Mouse (Mus musculus) testis, adult 2 months (tissue): ENCODE measurements at regions not wholly inside any gene's neighbourhood (a gene's known extent, or its start where the extent isn't known, plus 50 kb on each side); places are given as distances from the start of the nearest gene placed in this dataset.

Experiments used
- H3K27ac ChIP-seq: fragments of 200-500 bp; 2 replicates; pipeline ENCODE4 v1.5.1; 2012; ENCODE audit warnings: low read depth, low read length; ENCODE audit not compliant: control insufficient read depth, insufficient read depth
- H3K27me3 ChIP-seq: fragments of 200-500 bp; 2 replicates; pipeline ENCODE4 v1.6.1; 2012; ENCODE audit warnings: mild to moderate bottlenecking, low read length, moderate library complexity; ENCODE audit not compliant: control insufficient read depth, insufficient read depth
- H3K36me3 ChIP-seq: fragments of 200-500 bp; 2 replicates; pipeline ENCODE4 v1.6.1; 2012; ENCODE audit warnings: mild to moderate bottlenecking, low read length; ENCODE audit not compliant: control insufficient read depth, insufficient read depth
- H3K4me1 ChIP-seq: fragments of 200-500 bp; 2 replicates; pipeline ENCODE4 v1.6.1; 2012; ENCODE audit warnings: low read length; ENCODE audit not compliant: control insufficient read depth, insufficient read depth
- H3K4me3 ChIP-seq: fragments of 200-500 bp; 2 replicates; pipeline ENCODE4 v1.5.1; 2012; ENCODE audit warnings: low read depth, mild to moderate bottlenecking, low read length, moderate library complexity, mixed read lengths; ENCODE audit not compliant: control insufficient read depth
- CTCF ChIP-seq: fragments of 200-500 bp; IDR thresholded peaks from 2 replicates; pipeline ENCODE4 v1.5.1; 2012; ENCODE audit warnings: low read depth, mild to moderate bottlenecking, inconsistent platforms, low read length, moderate library complexity; ENCODE audit not compliant: control insufficient read depth, insufficient read depth, insufficient replicate concordance
- POLR2A ChIP-seq: fragments of 200-500 bp; IDR thresholded peaks from 2 replicates; pipeline ENCODE4 v1.6.1; 2012; ENCODE audit warnings: low read depth, mild to moderate bottlenecking, inconsistent platforms, low read length, moderate library complexity; ENCODE audit not compliant: control insufficient read depth

DNA sequence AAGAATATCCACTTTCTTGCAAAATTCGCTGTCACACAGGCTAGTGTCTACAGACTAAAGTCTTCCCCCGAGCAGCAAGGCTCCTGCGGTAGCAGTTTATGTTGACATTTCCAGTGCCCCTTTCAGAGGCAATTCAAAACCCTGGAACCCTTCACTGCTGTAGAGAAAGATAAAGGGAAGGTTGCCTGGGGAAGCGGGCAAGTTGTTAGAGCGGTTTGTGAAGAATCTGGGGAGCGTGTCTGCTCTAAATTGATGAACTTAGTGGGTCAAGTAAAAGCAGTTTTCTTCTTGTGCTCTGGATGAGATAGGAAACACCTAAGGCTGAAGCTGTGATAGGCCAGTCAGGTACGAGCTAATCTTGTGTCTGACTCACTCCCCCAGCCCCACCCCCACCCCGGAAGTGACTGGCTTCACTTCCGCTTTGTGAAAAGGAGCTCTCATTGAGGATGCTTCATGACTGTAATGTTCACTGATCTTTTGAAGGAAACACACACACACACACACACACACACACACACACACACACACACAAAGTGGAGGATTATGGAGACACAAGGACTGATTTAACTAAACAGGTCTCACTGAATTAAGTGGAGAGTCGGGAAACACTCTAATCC, 626.6 kb upstream of the Sox9 start:
- peak overlapping the region; percentile 71 for H3K4me3 ChIP-seq
- H3K27me3 ChIP-seq = no peaks in the 10 kb centered on the region
- TF ChIP-seq CTCF (no peak), POLR2A (no peak)
- peaks cover 8% of the 10 kb centered on the region for H3K4me1 ChIP-seq
- H3K27ac ChIP-seq = no peak overlapping the region
- H3K36me3 ChIP-seq = no peaks in the 10 kb centered on the region

DNA sequence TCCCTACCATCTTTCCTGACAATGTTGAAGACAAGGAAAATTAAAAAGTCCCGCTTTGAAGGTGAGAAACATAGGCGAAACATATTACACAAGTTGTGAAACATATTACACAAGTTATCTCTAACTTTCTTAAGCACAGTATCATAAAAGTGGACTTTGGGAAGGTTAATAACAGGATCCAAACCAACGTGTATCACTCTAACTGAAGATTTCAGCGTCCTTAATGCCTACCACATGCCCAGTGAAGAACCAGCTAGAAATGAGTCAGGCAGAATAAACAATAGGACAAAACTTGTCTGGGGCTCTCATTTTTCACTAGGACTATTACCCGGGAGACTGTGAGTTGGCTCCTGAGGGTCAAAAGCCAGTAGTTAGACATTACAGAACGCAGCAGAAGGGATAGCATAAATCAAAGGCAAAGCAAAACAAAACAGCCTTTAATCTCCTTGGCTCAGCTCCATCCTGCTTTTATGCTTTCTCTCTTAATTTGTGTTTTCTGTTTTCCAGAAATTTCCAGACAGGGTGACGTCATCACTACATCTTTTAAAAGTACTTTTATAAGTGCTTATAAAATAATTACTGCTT, 618.3 kb upstream of the Sox9 start:
- no peak overlapping the region for H3K4me3 ChIP-seq
- H3K27ac ChIP-seq = no peak overlapping the region
- no peaks in the 10 kb centered on the region for H3K36me3 ChIP-seq
- peaks cover 3% of the 10 kb centered on the region; the same call in 1 of the 2 replicates for H3K4me1 ChIP-seq
- H3K27me3 ChIP-seq = no peaks in the 10 kb centered on the region
- TF ChIP-seq POLR2A = no peak
- TF ChIP-seq CTCF = no peak

DNA sequence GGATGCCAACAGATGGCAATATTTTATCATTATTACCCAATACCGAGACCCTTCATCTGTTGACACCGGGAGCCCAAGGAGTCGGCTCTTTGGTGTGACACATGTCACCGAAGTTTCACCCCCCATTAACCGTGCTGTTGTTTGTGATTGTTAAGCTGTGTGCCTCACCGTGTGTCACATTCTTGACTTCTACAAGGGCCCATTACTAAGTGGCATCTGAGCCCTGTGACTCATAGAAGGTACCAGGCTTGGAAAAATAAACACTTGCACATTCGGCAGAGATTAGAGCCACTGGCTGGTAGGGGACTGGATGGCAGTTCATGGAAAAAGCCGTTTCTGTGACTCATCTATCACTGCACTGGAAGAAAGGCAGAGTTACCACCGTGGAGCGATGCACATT, 608.4 kb upstream of the Sox9 start:
- H3K4me1 ChIP-seq = peaks cover 3% of the 10 kb centered on the region; the same call in 1 of the 2 replicates
- H3K4me3 ChIP-seq = no peak overlapping the region
- H3K27me3 ChIP-seq = no peaks in the 10 kb centered on the region
- TF ChIP-seq CTCF = no peak
- TF ChIP-seq POLR2A = no peak
- no peaks in the 10 kb centered on the region for H3K36me3 ChIP-seq
- H3K27ac ChIP-seq = no peak overlapping the region

DNA sequence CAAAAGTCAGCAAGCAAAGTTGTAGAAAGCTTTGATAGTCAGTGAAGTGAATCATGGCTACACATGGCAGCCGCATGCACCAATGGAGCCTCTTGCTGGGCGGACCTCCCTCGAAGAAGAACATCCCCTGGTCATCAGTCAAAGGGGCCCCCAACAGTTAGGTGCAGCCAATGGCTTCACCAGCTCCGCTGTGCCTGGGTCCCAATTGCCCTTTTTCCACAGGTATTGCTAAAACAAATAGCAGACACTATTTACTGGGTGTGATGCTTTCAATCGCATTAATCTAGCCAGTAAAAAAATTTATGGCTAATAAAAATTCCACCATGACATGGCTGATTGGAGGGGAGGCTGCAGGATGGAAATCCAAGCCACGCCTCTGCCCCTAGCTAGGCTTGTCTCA, 606.7 kb upstream of the Sox9 start:
- H3K36me3 ChIP-seq = no peaks in the 10 kb centered on the region
- peaks cover 3% of the 10 kb centered on the region; the same call in 1 of the 2 replicates for H3K4me1 ChIP-seq
- H3K4me3 ChIP-seq = no peak overlapping the region
- no peak overlapping the region for H3K27ac ChIP-seq
- H3K27me3 ChIP-seq = no peaks in the 10 kb centered on the region
- TF ChIP-seq CTCF = no peak

DNA sequence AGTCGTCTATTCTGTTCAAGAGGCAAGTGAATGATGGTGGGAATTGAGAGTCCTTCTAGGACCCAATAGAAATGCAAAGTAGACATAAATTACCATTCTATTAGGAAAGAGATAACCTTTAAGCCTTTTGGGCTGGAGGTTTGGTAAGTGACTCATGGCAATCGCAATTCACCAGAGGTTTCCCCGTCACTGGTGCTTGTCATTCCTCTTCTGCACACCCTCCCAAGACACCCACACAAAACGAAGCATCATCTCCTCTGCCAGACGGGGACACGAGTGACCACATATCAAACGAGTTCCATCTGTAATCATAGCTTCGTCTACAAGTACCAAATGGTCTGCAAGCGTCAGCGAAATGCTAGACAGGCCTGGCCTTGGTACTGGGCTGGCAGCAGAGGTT, 601.4 kb upstream of the Sox9 start:
- Histone ChIP-seq H3K4me1 (no peaks in the 10 kb centered on the region), H3K27me3 (no peaks in the 10 kb centered on the region), H3K4me3 (no peak overlapping the region), H3K27ac (no peak overlapping the region), H3K36me3 (no peaks in the 10 kb centered on the region)
- TF ChIP-seq CTCF = no peak
- no peak for TF ChIP-seq POLR2A

DNA sequence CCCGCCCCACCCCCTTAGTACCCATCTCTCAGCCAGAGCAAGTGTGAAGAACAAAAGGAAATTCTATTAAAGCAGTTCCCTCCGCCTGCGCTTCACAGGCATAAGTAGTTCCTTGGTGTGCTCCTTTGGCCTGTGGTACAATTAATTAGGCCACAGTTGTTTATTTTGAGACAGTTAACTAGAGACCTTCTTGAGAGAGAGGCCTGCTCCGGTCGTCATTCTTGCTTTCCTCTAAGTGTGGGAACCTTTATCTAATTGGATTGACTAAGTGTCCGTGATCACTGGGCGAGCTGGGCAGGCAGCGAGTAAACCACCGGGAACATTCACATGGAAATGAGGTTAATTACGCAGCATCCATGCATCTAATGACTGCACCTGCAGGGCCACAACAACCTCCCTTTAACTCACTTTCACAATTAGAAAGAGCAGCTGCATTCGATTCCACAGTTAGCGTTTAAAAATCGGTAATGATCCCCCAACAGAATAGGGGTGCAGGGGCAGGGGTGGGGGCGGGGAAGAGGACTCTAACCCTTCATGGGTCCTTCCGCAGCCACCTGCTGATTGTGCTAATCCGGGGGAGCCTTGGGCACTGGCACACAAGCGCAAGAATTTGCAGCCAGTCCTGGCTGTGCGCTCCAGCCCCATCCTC, 584.3 kb upstream of the Sox9 start:
- Histone ChIP-seq H3K4me3 (no peak overlapping the region), H3K36me3 (no peaks in the 10 kb centered on the region), H3K4me1 (no peaks in the 10 kb centered on the region), H3K27ac (no peak overlapping the region), H3K27me3 (no peaks in the 10 kb centered on the region)
- TF ChIP-seq CTCF (no peak), POLR2A (no peak)

DNA sequence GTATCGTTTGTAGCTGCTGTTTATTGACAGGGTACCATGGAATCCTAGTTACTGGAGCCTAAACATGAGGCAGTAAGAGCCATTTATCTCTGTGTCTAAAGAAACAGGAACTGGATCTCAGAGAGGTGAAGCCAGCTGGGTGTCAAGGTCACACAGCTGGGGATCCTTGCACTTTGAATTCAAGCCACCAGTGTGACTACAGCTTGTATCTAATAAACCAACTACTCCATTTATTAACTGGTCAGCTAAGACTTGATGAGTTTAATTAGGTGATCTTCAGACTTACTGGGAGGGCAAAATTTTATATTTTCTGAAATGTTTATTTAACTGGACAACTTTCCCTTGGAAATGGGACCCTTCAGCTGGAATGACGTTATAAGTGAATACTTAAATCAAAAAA, 577.5 kb upstream of the Sox9 start:
- H3K27me3 ChIP-seq = no peaks in the 10 kb centered on the region
- H3K4me3 ChIP-seq = no peak overlapping the region
- H3K27ac ChIP-seq = no peak overlapping the region
- H3K4me1 ChIP-seq = no peaks in the 10 kb centered on the region
- no peaks in the 10 kb centered on the region for H3K36me3 ChIP-seq
- no peak for TF ChIP-seq POLR2A
- TF ChIP-seq CTCF = no peak
